Mouse (Mus musculus): ENCODE data around the gene Ccl24. TPM values are rescaled to one million over a fixed set of nuclear protein-coding genes. Genes with fewer than 3 reads are reported as not detected.
"Not testable (repeated sequence)": the region's sequence is repeated elsewhere in the genome, so short reads cannot be mapped to it uniquely, and the experiment has no call there.

Ccl24 gene
- 1.9 and 2.4 TPM in 2 replicates for polyA plus RNA-seq (2015; fragmentation: Nextera tagmentation; extraction: Ambion mirVana)

DNA sequence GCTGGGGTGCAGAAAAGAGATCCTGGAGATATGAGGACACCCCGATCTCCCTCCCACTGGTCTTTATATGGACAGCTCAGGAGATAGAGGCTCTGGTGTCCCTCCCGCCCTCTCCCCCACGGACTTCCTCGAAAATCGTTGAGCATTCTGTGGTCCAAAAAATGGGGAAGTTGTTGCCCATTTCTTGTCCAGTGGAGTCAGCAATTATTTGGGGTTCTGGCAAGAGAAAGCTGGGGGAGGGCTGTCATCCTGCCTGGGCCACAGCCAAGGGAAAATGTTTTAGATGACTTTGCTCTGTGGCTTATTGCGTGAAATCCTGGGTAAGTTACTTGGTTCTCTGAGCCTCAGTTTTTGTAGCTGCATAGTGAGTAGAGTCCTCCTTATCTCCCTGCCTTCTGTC, at the start of gene Ccl24:
Ccl24 (minus strand) TSS at position 44 of the 400 bp plus-strand sequence.
- WGBS, result 93% methylated on average over 6 of the region's 6 CpGs
- no peaks in the 10 kb centered on the region for H3K27me3 ChIP-seq

DNA sequence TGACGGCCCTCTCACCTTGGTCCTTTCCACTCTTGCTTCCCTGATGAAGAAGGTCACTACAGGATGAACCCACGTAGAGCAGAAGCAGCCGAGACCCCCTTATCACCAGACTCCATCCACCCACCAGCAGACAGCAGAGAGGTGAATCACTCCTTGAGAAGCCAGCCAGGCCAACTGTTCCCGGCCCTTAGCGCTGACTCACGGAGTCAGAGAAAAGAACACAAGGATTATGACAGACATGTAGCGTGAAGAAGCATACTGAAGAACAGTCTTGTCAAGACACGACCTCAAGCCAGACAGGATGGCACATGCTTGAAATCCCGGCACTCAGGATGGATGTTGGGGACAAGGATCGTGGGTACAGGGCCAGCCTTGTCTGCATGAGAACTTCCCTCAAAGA, 48.9 kb upstream of the Ccl24 start:
- ATAC-seq (replicated peaks; ENCODE audit: low FRiP score), result no peak
- H3K4me1 ChIP-seq, result no peaks in the 10 kb centered on the region
- no peak overlapping the region for H3K27ac ChIP-seq
- WGBS, result 81% methylated on average over 10 of the region's 10 CpGs
- H3K4me2 ChIP-seq, result no peak overlapping the region
- H3K9ac ChIP-seq, result no peak overlapping the region
- H3K27me3 ChIP-seq, result no peaks in the 10 kb centered on the region
- no peak overlapping the region for H3K4me3 ChIP-seq (replicated peaks)
- no peaks in the 10 kb centered on the region for H3K9me3 ChIP-seq (replicated peaks)
- no peaks in the 10 kb centered on the region for H3K36me3 ChIP-seq

More for the DNA sequence above, at the start of gene Ccl24:
- Histone ChIP-seq H3K4me1 (no peaks in the 10 kb centered on the region), H3K9me3 (replicated peaks) (no peaks in the 10 kb centered on the region), H3K4me3 (replicated peaks) (no peak within 1 kb of the TSS), H3K4me2 (no peak within 1 kb of the TSS), H3K27ac (no peak within 1 kb of the TSS), H3K36me3 (no peaks in the 10 kb centered on the region), H3K9ac (no peak within 1 kb of the TSS)
- no peak for ATAC-seq (replicated peaks; ENCODE audit: low FRiP score)

DNA sequence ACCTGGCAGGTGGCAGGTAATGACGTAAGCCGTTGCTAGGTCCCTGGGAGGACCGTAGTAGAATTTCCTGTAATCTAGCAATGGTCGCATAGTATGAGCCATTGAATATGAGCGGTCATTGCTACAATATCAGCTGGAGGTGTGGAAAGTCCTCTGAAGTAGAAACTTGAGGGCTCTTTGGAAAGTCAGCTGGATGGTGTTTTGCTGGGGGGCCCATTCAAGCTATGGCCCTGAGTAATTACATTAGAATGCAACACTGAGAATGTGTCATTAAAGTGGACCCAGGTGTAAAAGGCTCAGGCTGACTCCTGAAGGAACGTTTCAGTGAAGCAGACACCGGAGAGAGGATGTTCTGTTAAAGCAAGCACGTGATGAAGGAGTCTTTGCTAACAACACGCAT, 47.7 kb upstream of the Ccl24 start:
- H3K9ac ChIP-seq, result no peak overlapping the region
- 85% methylated on average over 9 of the region's 9 CpGs for WGBS
- ATAC-seq (replicated peaks; ENCODE audit: low FRiP score), result no peak
- no peak overlapping the region for H3K4me3 ChIP-seq (replicated peaks)
- H3K9me3 ChIP-seq (replicated peaks), result no peaks in the 10 kb centered on the region
- H3K36me3 ChIP-seq, result no peaks in the 10 kb centered on the region
- no peaks in the 10 kb centered on the region for H3K27me3 ChIP-seq
- H3K27ac ChIP-seq, result no peak overlapping the region
- H3K4me1 ChIP-seq, result no peaks in the 10 kb centered on the region
- no peak overlapping the region for H3K4me2 ChIP-seq

DNA sequence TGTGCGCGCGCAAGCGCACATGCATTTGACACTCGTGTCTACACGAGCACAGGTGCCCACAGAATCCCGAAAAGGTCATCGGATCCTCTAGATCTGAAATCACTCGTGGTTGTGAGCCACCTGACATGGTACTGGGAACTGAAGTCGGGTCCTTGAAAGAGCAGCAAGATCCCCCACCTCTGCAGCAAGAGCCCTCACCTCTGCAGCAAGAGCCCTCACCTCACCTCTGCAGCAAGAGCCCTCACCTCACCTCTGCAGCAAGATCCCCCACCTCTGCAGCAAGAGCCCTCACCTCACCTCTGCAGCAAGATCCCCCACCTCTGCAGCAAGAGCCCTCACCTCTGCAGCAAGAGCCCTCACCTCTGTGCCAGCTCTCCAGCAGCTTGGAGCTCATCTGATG, 46.9 kb upstream of the Ccl24 start:
- not testable (repeated sequence) for H3K27me3 ChIP-seq

DNA sequence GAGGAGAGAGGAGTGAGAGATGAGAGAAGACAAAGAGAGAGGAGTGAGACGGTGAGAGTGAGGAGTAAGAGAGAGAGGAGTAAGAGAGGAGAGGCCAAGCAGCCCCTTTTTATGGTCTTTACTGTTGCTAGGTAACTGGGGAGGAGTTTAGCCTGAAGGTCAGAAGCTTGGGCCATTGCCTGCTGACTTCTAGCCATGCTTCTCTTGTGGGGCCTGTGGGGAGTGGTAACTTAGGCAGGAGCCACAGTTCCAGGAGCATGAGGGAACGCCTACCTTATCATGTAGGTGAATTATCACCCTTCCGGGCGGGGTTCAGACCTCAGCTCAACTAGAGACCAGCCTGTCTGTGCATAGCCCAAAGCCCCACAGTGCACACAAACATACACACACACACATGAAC, 36.9 kb upstream of the Ccl24 start:
- no peak overlapping the region for H3K27ac ChIP-seq
- 60% methylated on average over 4 of the region's 4 CpGs for WGBS
- no peak overlapping the region for H3K9ac ChIP-seq
- no peaks in the 10 kb centered on the region for H3K4me1 ChIP-seq
- H3K4me2 ChIP-seq, result no peak overlapping the region
- no peak overlapping the region for H3K4me3 ChIP-seq (replicated peaks)
- no peaks in the 10 kb centered on the region for H3K27me3 ChIP-seq
- no peak for ATAC-seq (replicated peaks; ENCODE audit: low FRiP score)
- H3K36me3 ChIP-seq, result no peaks in the 10 kb centered on the region
- no peaks in the 10 kb centered on the region for H3K9me3 ChIP-seq (replicated peaks)

More for the DNA sequence above, 46.9 kb upstream of the Ccl24 start:
- not testable (repeated sequence) for ATAC-seq (replicated peaks; ENCODE audit: low FRiP score); H3K27ac ChIP-seq; H3K36me3 ChIP-seq; H3K4me1 ChIP-seq; H3K4me3 ChIP-seq (replicated peaks); H3K9me3 ChIP-seq (replicated peaks); H3K9ac ChIP-seq; H3K4me2 ChIP-seq
- WGBS, result 89% methylated on average over 10 of the region's 10 CpGs

DNA sequence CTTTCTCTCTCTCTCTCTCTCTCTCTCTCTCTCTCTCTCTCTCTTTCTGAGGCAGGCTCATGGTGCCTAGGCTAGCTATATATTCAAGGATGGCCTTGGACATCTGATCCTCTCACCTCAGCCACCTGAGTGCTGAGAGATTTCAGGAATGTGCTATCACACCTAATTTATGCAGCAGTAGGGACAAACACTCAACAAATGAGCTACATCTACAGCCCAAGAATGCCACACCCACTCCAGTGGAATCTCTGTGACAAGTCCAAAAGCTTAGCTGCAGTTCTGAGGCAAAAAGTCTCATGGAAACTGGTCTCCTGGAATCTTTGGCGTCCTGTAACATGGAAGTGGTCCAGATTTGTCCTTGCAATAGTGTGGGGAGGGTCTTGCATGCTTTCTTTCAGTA, 34.7 kb upstream of the Ccl24 start:
- no peak for ATAC-seq (replicated peaks; ENCODE audit: low FRiP score)
- 46% methylated on average over 1 of the region's 1 CpGs for WGBS
- no peaks in the 10 kb centered on the region for H3K4me1 ChIP-seq
- H3K9ac ChIP-seq, result no peak overlapping the region
- no peaks in the 10 kb centered on the region for H3K36me3 ChIP-seq
- no peak overlapping the region for H3K27ac ChIP-seq
- H3K27me3 ChIP-seq, result no peaks in the 10 kb centered on the region
- H3K9me3 ChIP-seq (replicated peaks), result peaks cover 6% of the 10 kb centered on the region
- no peak overlapping the region for H3K4me2 ChIP-seq
- H3K4me3 ChIP-seq (replicated peaks), result no peak overlapping the region

DNA sequence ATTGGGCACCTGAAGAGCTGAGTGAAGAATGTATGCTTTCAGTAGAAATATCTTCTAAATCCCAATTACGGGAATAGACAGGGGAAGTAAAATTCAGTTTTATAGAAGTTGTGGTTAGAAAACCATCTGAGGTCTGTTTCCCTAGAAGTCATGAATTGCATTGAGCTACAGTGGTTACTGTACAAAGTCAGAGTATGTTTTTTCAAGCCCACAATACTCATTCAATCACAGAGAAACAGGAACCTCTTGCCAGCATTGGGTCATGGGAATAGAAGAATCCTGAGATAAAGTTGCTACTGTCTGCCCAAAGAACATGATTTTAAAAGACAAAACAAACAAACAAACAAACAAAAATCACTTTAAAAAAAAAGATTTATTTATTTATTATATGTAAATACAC, 33.9 kb upstream of the Ccl24 start:
- H3K27me3 ChIP-seq; H3K27ac ChIP-seq; H3K4me3 ChIP-seq (replicated peaks); ATAC-seq (replicated peaks; ENCODE audit: low FRiP score); H3K4me1 ChIP-seq; H3K9me3 ChIP-seq (replicated peaks); H3K9ac ChIP-seq; H3K4me2 ChIP-seq; H3K36me3 ChIP-seq: not testable (repeated sequence)
- no CpG with 5 or more reads among the region's 1 CpGs for WGBS

DNA sequence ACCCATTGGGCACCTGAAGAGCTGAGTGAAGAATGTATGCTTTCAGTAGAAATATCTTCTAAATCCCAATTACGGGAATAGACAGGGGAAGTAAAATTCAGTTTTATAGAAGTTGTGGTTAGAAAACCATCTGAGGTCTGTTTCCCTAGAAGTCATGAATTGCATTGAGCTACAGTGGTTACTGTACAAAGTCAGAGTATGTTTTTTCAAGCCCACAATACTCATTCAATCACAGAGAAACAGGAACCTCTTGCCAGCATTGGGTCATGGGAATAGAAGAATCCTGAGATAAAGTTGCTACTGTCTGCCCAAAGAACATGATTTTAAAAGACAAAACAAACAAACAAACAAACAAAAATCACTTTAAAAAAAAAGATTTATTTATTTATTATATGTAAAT, 31.8 kb upstream of the Ccl24 start:
- not testable (repeated sequence) for ATAC-seq (replicated peaks; ENCODE audit: low FRiP score); H3K4me3 ChIP-seq (replicated peaks); H3K9me3 ChIP-seq (replicated peaks); H3K27me3 ChIP-seq; H3K27ac ChIP-seq; H3K4me1 ChIP-seq; H3K36me3 ChIP-seq; H3K4me2 ChIP-seq; H3K9ac ChIP-seq
- no CpG with 5 or more reads among the region's 1 CpGs for WGBS

DNA sequence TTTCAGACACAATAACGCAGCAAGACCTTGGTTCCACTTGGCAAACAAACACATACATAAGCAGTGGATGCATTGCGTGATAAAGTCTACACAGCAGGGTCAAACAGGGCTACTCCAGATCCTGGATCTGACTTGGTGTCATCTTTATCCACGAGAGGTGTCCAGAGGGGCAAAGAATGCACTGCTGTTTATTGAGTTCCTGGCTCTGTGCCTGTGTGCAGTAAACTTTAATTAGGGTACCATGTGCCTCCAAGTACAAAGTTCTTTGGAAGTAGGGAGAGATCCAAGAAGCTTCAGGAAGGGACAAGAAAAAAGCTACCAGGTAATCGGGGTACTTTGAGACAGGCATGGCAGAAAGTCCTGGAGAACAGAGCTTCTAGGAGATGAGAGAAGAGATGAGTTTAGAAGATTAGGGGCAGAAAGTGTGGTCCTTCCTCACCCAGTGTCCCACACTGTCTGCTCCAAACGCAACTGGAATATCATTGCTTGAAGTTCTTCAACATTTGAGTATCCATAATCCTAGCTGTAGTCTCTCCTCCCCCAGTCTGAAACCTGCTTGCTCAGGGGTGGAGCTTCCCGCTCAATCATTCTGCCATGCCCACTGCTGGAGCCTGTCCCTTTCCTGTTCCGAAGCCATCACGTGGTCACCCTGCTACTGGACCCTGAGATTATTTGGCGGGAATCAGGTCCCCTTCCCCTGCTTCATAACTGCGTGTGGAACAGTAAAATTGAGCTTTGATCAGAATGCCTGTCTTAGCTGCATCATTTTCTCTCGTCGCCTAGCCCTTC, 17.3 kb upstream of the Ccl24 start:
- H3K9ac ChIP-seq, result no peak overlapping the region
- no peaks in the 10 kb centered on the region for H3K36me3 ChIP-seq
- H3K27ac ChIP-seq, result no peak overlapping the region
- no peaks in the 10 kb centered on the region for H3K9me3 ChIP-seq (replicated peaks)
- no peaks in the 10 kb centered on the region for H3K4me1 ChIP-seq
- no peak overlapping the region for H3K4me3 ChIP-seq (replicated peaks)
- H3K4me2 ChIP-seq, result no peak overlapping the region
- ATAC-seq (replicated peaks; ENCODE audit: low FRiP score), result no peak
- WGBS, result 81% methylated on average over 12 of the region's 12 CpGs
- no peaks in the 10 kb centered on the region for H3K27me3 ChIP-seq

DNA sequence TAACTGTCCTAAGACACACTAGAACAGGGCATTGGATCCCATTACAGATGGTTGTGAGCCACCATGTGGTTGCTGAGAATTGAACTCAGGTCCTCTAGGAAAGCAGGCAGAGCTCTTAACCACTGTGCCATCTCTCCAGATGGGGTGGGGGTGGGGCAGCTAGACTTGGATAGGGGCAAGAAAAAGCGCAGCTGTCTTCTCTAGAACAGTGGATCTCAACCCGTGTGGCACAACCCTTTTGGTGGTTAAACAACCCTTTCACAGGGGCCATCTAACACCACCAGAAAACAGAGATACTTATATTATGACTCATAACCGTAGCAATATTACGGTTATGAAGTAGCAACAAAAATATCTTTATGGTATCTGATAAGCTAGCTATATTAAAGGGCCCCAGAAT, 14.9 kb upstream of the Ccl24 start:
- H3K27ac ChIP-seq, result no peak overlapping the region
- H3K27me3 ChIP-seq, result no peaks in the 10 kb centered on the region
- ATAC-seq (replicated peaks; ENCODE audit: low FRiP score), result no peak
- H3K9ac ChIP-seq, result no peak overlapping the region
- no peaks in the 10 kb centered on the region for H3K4me1 ChIP-seq
- no peak overlapping the region for H3K4me3 ChIP-seq (replicated peaks)
- 88% methylated on average over 4 of the region's 4 CpGs for WGBS
- no peaks in the 10 kb centered on the region for H3K9me3 ChIP-seq (replicated peaks)
- H3K4me2 ChIP-seq, result no peak overlapping the region
- no peaks in the 10 kb centered on the region for H3K36me3 ChIP-seq

DNA sequence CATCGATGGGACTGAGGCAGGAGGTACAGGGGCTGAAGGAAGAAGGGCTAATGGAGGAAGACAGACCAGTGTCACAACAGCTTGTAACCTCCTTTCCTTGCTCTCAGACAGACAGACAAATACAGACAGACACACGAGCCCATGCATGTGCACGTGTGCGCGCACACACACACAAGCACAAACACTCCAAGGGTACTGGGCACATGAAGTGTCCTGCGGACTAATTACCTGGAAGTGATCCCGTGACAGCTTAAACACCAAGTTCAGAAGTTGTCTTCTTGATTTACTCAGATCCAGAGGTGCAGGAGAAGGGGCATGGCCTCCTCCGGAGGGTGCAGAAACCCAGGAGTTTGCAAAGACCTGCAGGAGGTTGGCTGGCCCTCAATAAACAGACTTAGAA, 12.8 kb upstream of the Ccl24 start:
- Histone ChIP-seq H3K4me1 (no peaks in the 10 kb centered on the region), H3K4me3 (replicated peaks) (no peak overlapping the region), H3K9me3 (replicated peaks) (no peaks in the 10 kb centered on the region), H3K4me2 (no peak overlapping the region), H3K27me3 (no peaks in the 10 kb centered on the region), H3K9ac (no peak overlapping the region), H3K36me3 (no peaks in the 10 kb centered on the region), H3K27ac (no peak overlapping the region)
- no peak for ATAC-seq (replicated peaks; ENCODE audit: low FRiP score)
- WGBS, result 69% methylated on average over 8 of the region's 8 CpGs

DNA sequence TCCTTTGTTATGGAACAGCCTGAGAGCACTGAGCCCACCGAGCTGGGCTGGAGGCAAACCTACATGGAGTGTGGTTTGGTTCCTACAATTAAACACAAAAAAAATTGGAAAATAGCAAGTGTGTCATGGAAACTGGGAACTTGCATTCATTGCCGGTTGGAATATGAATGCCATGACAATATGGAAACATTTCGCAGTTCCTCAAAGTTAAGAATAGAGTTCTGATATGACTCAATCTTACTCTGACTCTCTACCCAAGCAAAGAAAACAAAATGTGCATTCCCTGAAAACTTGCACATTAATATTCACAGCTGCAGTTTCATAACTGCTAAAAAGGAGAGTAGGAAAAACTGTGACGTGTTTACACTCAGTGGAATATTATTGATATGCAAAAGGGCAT, 9.5 kb upstream of the Ccl24 start:
- H3K4me1 ChIP-seq, result no peaks in the 10 kb centered on the region
- no peak overlapping the region for H3K4me2 ChIP-seq
- H3K9ac ChIP-seq, result no peak overlapping the region
- no peak overlapping the region for H3K27ac ChIP-seq
- H3K4me3 ChIP-seq (replicated peaks), result no peak overlapping the region
- no peaks in the 10 kb centered on the region for H3K27me3 ChIP-seq
- H3K36me3 ChIP-seq, result no peaks in the 10 kb centered on the region
- no peaks in the 10 kb centered on the region for H3K9me3 ChIP-seq (replicated peaks)
- no peak for ATAC-seq (replicated peaks; ENCODE audit: low FRiP score)
- WGBS, result 90% methylated on average over 4 of the region's 4 CpGs

DNA sequence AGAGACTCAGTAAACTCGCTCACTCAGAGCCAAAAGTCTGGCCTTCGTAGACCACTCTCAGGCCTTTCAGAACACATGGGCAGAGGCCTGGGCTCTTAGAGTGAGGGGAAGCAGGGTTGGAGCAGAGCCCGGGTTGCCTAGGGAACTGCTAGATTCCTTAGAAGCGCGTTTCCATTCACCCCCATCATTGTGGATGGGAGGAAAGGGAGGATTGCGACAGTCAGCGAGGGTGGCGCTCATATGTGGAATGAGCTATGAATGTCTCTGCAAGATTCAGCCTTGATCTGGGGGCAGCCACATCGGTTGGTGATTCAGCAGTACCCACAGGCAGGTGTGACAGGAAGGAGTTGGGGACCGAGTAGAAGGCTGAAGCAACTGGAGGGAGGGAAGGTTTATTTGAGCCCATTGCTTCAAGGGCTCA, 6.5 kb upstream of the Ccl24 start:
- no peaks in the 10 kb centered on the region for H3K4me1 ChIP-seq
- ATAC-seq (replicated peaks; ENCODE audit: low FRiP score), result no peak
- no peak overlapping the region for H3K9ac ChIP-seq
- H3K27me3 ChIP-seq, result no peaks in the 10 kb centered on the region
- WGBS, result 88% methylated on average over 10 of the region's 10 CpGs
- H3K9me3 ChIP-seq (replicated peaks), result no peaks in the 10 kb centered on the region
- H3K36me3 ChIP-seq, result no peaks in the 10 kb centered on the region
- no peak overlapping the region for H3K4me3 ChIP-seq (replicated peaks)
- no peak overlapping the region for H3K4me2 ChIP-seq
- H3K27ac ChIP-seq, result no peak overlapping the region

Measured in kidney, embryonic 15.5 days (tissue).